23 mouse cellular contexts compared by ENCODE assay signal in the genomic region with DNA sequence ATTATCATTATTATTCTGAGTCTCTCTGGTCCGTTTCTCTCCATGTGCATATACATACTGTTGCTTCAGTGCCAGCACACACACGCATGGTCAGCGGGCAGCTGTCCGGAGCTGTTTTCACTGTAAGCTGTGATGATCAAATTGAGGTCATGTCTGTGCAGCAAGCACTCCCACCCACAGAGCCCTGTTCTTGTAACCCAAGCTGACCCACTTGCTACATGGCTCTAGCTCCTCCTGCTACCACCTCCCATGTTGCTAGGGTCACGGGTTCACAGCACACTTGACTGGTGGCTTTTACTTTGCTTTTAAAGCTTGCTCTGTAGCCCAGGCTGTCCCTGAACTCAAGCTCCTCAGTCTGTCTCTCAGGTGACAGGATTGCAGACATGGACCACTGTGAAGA.
"Had no signal": no experiment of that assay in that cellular context is flagged by ENCODE, and none has a peak within 500 bp of the region (broad histone marks: within the 10 kb centered on the region; RNA-seq: fewer than 3 reads in every experiment).

No protein-coding gene starts in this region.

- H3K9me3 ChIP-seq: kidney, embryonic 15.5 days; limb, embryonic 12.5 days; limb, embryonic 15.5 days; liver, embryonic 12.5 days; liver, embryonic 15.5 days; midbrain, embryonic 12.5 days; neural tube, embryonic 13.5 days had no signal

- H3K4me1 ChIP-seq: limb, embryonic 12.5 days; liver, embryonic 12.5 days; liver, embryonic 15.5 days; midbrain, embryonic 12.5 days; neural tube, embryonic 13.5 days had no signal

- H3K4me2 ChIP-seq: kidney, embryonic 15.5 days; limb, embryonic 12.5 days; limb, embryonic 15.5 days; liver, embryonic 12.5 days; liver, embryonic 15.5 days; midbrain, embryonic 12.5 days; neural tube, embryonic 13.5 days had no signal

- H3K27ac ChIP-seq: kidney, embryonic 15.5 days; limb, embryonic 12.5 days; limb, embryonic 15.5 days; liver, embryonic 12.5 days; liver, embryonic 15.5 days; midbrain, embryonic 12.5 days; neural tube, embryonic 13.5 days; stomach, postnatal 0 days had no signal

- ATAC-seq: liver, embryonic 12.5 days; midbrain, embryonic 16.5 days had no signal

- DNase-seq: kidney, adult 11 months; kidney, postnatal 14 days; kidney, postnatal 4 days; left cerebral cortex, postnatal 4 days; lung, adult 2 months; lung, postnatal 14 days; lung, postnatal 4 days; right cerebral cortex, adult 18-20 months; right cerebral cortex, postnatal 14 days; right cerebral cortex, postnatal 4 days; thymus, adult 2 months; thymus, postnatal 14 days; thymus, postnatal 4 days had no signal

- H3K9ac ChIP-seq: kidney, embryonic 15.5 days; limb, embryonic 12.5 days; liver, embryonic 12.5 days; liver, embryonic 15.5 days; midbrain, embryonic 12.5 days; neural tube, embryonic 13.5 days had no signal

- H3K4me3 ChIP-seq: kidney, embryonic 15.5 days; limb, embryonic 12.5 days; limb, embryonic 15.5 days; liver, embryonic 12.5 days; liver, embryonic 15.5 days; midbrain, embryonic 12.5 days; myocyte; neural tube, embryonic 13.5 days had no signal

- H3K27me3 ChIP-seq: kidney, embryonic 15.5 days; limb, embryonic 12.5 days; limb, embryonic 15.5 days; liver, embryonic 12.5 days; liver, embryonic 15.5 days; midbrain, embryonic 12.5 days; neural tube, embryonic 13.5 days had no signal

- H3K36me3 ChIP-seq: liver, embryonic 15.5 days had no signal
